Mouse (Mus musculus) brain, embryonic 14.5 days (tissue): ENCODE data around the gene Tram2.

Experiments used
- CTCF ChIP-seq: fragments of 200-500 bp; IDR thresholded peaks from 2 replicates; pipeline ENCODE4 v1.5.1; 2012; ENCODE audit warnings: inconsistent platforms, mild to moderate bottlenecking, moderate library complexity, borderline replicate concordance; ENCODE audit not compliant: insufficient read depth, insufficient read length; ENCODE audit errors: extremely low read depth
- POLR2A ChIP-seq: fragments of 200-500 bp; IDR thresholded peaks from 2 replicates; pipeline ENCODE4 v1.6.1; 2012; ENCODE audit warnings: mild to moderate bottlenecking, inconsistent platforms, borderline replicate concordance; ENCODE audit not compliant: poor library complexity, insufficient read depth, insufficient read length, severe bottlenecking; ENCODE audit errors: extremely low read depth

GRCm38 (mm10) chr1:21026534-21026933 lies 52.5 kb downstream of the Tram2 start:
- no peak for TF ChIP-seq POLR2A
- no peak for TF ChIP-seq CTCF
